Mouse (Mus musculus) G1E (cell line): Measurements from ENCODE around the gene Ccdc96. TPM values are rescaled to one million over a fixed set of nuclear protein-coding genes. Genes with fewer than 3 reads are reported as not detected.

ENCODE experiments used
- ATAC-seq: 2 replicates; pipeline ENCODE4 v1.8.0; 2016; ENCODE audit warnings: mild to moderate bottlenecking; ENCODE audit not compliant: insufficient number of reproducible peaks, poor library complexity, low FRiP score, severe bottlenecking; ENCODE audit errors: extremely low read depth
- DNase-seq: peaks from one replicate; pipeline ENCODE4 v3.0.0; 2012; ENCODE audit warnings: low spot score
- H3K27me3 ChIP-seq: 2 replicates; pipeline ENCODE4 v1.6.1; 2012; ENCODE audit warnings: mild to moderate bottlenecking, low read length, inconsistent platforms; ENCODE audit not compliant: insufficient read depth
- H3K36me3 ChIP-seq: replicated peaks from 2 replicates; pipeline ENCODE3; 2012; ENCODE audit warnings: mild to moderate bottlenecking, inconsistent platforms
- H3K4me1 ChIP-seq: 2 replicates; pipeline ENCODE4 v1.6.1; 2012; ENCODE audit warnings: low read depth, low read length, inconsistent platforms, mixed read lengths; ENCODE audit not compliant: insufficient read depth
- H3K4me3 ChIP-seq: 2 replicates; pipeline ENCODE4 v1.5.1; 2012; ENCODE audit warnings: low read depth, mild to moderate bottlenecking, inconsistent platforms, low read length, moderate library complexity, mixed read lengths
- H3K9me3 ChIP-seq: replicated peaks from 2 replicates; pipeline ENCODE4 v1.6.1; 2012; ENCODE audit warnings: inconsistent platforms
- CTCF ChIP-seq: IDR thresholded peaks from 2 replicates; pipeline ENCODE4 v1.5.1; 2012; ENCODE audit warnings: low read depth, low read length, inconsistent platforms, mixed read lengths
- GATA1 ChIP-seq: IDR thresholded peaks from 2 replicates; pipeline ENCODE4 v1.6.1; 2012; ENCODE audit warnings: borderline replicate concordance, low read length, inconsistent platforms, mixed read lengths
- GATA2 ChIP-seq: IDR thresholded peaks from 2 replicates; pipeline ENCODE4 v1.6.1; 2012; ENCODE audit warnings: low read depth, low read length, inconsistent platforms, borderline replicate concordance
- POLR2AphosphoS5 ChIP-seq: IDR thresholded peaks from 2 replicates; pipeline ENCODE4 v1.6.1; 2012; ENCODE audit warnings: low read depth, low read length, inconsistent platforms; ENCODE audit not compliant: insufficient replicate concordance
- TAL1 ChIP-seq: conservative IDR thresholded peaks from 2 replicates; pipeline ENCODE4 v1.6.1; 2012; ENCODE audit warnings: low read depth, low read length, inconsistent platforms, mixed read lengths
- polyA plus RNA-seq: library from polyadenylated mRNA; stranded (reverse); fragments of >175 nt; gene quantifications from 2 replicates; pipeline ENCODE4 v1.2.3, GENCODE M21; 2012
- total RNA-seq, 2 experiments: library from RNA; stranded (forward) in 1 of 2; stranded (reverse) in 1 of 2; fragments of 200-1000 nt in 1 of 2; fragments of >200 nt in 1 of 2; fragmentation: Nextera tagmentation in 1 of 2; gene quantifications; 2 replicates each; pipeline ENCODE4 v1.2.3; 2014 to 2017

Ccdc96 gene
- total RNA-seq (2014; fragmentation: Nextera tagmentation) (not detected in 2 replicates), total RNA-seq (2017) (0.29 and 0.60 TPM in 2 replicates), polyA plus RNA-seq (0.21 and 0.25 TPM in 2 replicates)

- peaks cover 34% of the 10 kb centered on the region for H3K36me3 ChIP-seq
Observed at GRCm38 (mm10) chr5:36484171-36484990, at the start of gene Ccdc96, which contains the start of gene Tada2b. Gene Ccdc96 (plus strand): TSS chr5:36484588. Gene Tada2b (minus strand): TSS chr5:36484285.

GRCm38 (mm10) chr5:36436858-36437257 is 47.5 kb upstream of the Ccdc96 start:
- peaks cover 24% of the 10 kb centered on the region for H3K27me3 ChIP-seq
- DNase-seq: no peak
- TF ChIP-seq GATA2: no peak
- TF ChIP-seq TAL1: no peak
- no peak for TF ChIP-seq CTCF
- TF ChIP-seq GATA1: no peak
- no peak for TF ChIP-seq POLR2AphosphoS5
- no peak overlapping the region for H3K4me3 ChIP-seq
- no peak for ATAC-seq
- no peaks in the 10 kb centered on the region for H3K36me3 ChIP-seq
- H3K4me1 ChIP-seq: no peaks in the 10 kb centered on the region
- H3K9me3 ChIP-seq: no peaks in the 10 kb centered on the region

More at GRCm38 (mm10) chr5:36484171-36484990, at the start of gene Ccdc96, which contains the start of gene Tada2b:
- peaks cover 56% of the 10 kb centered on the region for H3K4me1 ChIP-seq
- DNase-seq (peak; percentile 99), ATAC-seq (peak; percentile 97)
- no peak for TF ChIP-seq GATA2
- peak within 1 kb of the TSS; percentile 96 for H3K4me3 ChIP-seq
- peaks cover 13% of the 10 kb centered on the region for H3K27me3 ChIP-seq
- H3K9me3 ChIP-seq: no peaks in the 10 kb centered on the region

GRCm38 (mm10) chr5:36440741-36441140 is 43.6 kb upstream of the Ccdc96 start:
- H3K36me3 ChIP-seq: no peaks in the 10 kb centered on the region
- DNase-seq: no peak
- H3K4me1 ChIP-seq: no peaks in the 10 kb centered on the region
- no peak for TF ChIP-seq GATA1
- TF ChIP-seq GATA2: no peak
- TF ChIP-seq CTCF: no peak
- TF ChIP-seq TAL1: no peak
- TF ChIP-seq POLR2AphosphoS5: no peak
- H3K27me3 ChIP-seq: peaks cover 39% of the 10 kb centered on the region
- H3K9me3 ChIP-seq: no peaks in the 10 kb centered on the region
- no peak for ATAC-seq
- no peak overlapping the region for H3K4me3 ChIP-seq

GRCm38 (mm10) chr5:36444611-36445010 is 39.8 kb upstream of the Ccdc96 start:
- Histone ChIP-seq H3K4me1 (no peaks in the 10 kb centered on the region), H3K36me3 (no peaks in the 10 kb centered on the region), H3K4me3 (no peak overlapping the region), H3K9me3 (no peaks in the 10 kb centered on the region), H3K27me3 (peaks cover 38% of the 10 kb centered on the region)
- no peak for TF ChIP-seq GATA1
- no peak for TF ChIP-seq TAL1
- no peak for TF ChIP-seq CTCF
- TF ChIP-seq GATA2: no peak
- no peak for TF ChIP-seq POLR2AphosphoS5
- no peak for ATAC-seq
- no peak for DNase-seq

- H3K4me1 ChIP-seq: no peaks in the 10 kb centered on the region
- ATAC-seq (no peak), DNase-seq (no peak)
- no peak overlapping the region for H3K4me3 ChIP-seq
- peaks cover 40% of the 10 kb centered on the region for H3K27me3 ChIP-seq
- no peaks in the 10 kb centered on the region for H3K9me3 ChIP-seq
- H3K36me3 ChIP-seq: no peaks in the 10 kb centered on the region
- TF ChIP-seq TAL1 (no peak), GATA2 (no peak), GATA1 (no peak), CTCF (no peak), POLR2AphosphoS5 (no peak)
Observed at GRCm38 (mm10) chr5:36445028-36445427, 39.4 kb upstream of the Ccdc96 start.

GRCm38 (mm10) chr5:36446166-36446890 is 38.1 kb upstream of the Ccdc96 start:
- Histone ChIP-seq H3K4me3 (no peak overlapping the region), H3K4me1 (no peaks in the 10 kb centered on the region), H3K36me3 (no peaks in the 10 kb centered on the region), H3K27me3 (peaks cover 39% of the 10 kb centered on the region), H3K9me3 (no peaks in the 10 kb centered on the region)
- no peak for ATAC-seq
- no peak for DNase-seq
- no peak for TF ChIP-seq GATA1
- TF ChIP-seq CTCF: no peak
- TF ChIP-seq GATA2: no peak

- Histone ChIP-seq H3K27me3 (peaks cover 40% of the 10 kb centered on the region), H3K4me3 (no peak overlapping the region), H3K9me3 (no peaks in the 10 kb centered on the region), H3K36me3 (no peaks in the 10 kb centered on the region), H3K4me1 (no peaks in the 10 kb centered on the region)
- ATAC-seq (no peak), DNase-seq (no peak)
- TF ChIP-seq GATA1: no peak
- no peak for TF ChIP-seq TAL1
- no peak for TF ChIP-seq GATA2
- TF ChIP-seq CTCF: no peak
- no peak for TF ChIP-seq POLR2AphosphoS5
Observed at GRCm38 (mm10) chr5:36447872-36448271, 36.5 kb upstream of the Ccdc96 start.
